Mouse (Mus musculus) gastrocnemius, postnatal 25 days (tissue): Measurements from ENCODE around the gene Ccl1. TPM values are rescaled to one million over a fixed set of nuclear protein-coding genes. Genes with fewer than 3 reads are reported as not detected.

ENCODE experiments used
- total RNA-seq, 2 experiments: library from RNA; stranded (reverse); gene quantifications; 1 replicate in 1 of 2; 2 replicates in 1 of 2; pipeline ENCODE4 v1.2.3; 2021

Ccl1 gene
- total RNA-seq, 2 experiments from 2014 or later: not detected

Other genes starting within 250 kb of the Ccl1 start
- gene Ccl11, start 247.9 kb downstream of the Ccl1 start, total RNA-seq: 10 to 100 TPM; 12.2 to 14.3 TPM
- gene Ccl12, start 203.8 kb downstream of the Ccl1 start, total RNA-seq: not detected
- under 1 TPM in 1 of 2 experiments, not detected in 1; 0.61 TPM for gene Ccl8, start 190.5 kb downstream of the Ccl1 start, total RNA-seq
- gene Tmem132e, start 83.2 kb upstream of the Ccl1 start, total RNA-seq: under 1 TPM; 0.13 to 0.15 TPM